In genomic region chr2:116019959-116020358, GRCm38 (mm10) we compare ENCODE assay signal across 11 mouse cellular contexts. TPM values are rescaled to one million over a fixed set of nuclear protein-coding genes. Genes with fewer than 3 reads are reported as not detected.
DNase-seq lines count a peak whose midpoint lies in the region; ATAC-seq and TF ChIP-seq lines count a peak whose summit lies in the region.
"Had no signal": no experiment of that assay in that cellular context is flagged by ENCODE, and none has a peak within 500 bp of the region (broad histone marks: within the 10 kb centered on the region; RNA-seq: fewer than 3 reads in every experiment).

No protein-coding gene starts in this region.

- H3K4me2 ChIP-seq in forebrain, postnatal 0 days (ENCODE audit: low read depth), result peak overlapping the region; percentile 31
- H3K4me2 ChIP-seq in midbrain, embryonic 12.5 days (replicated peaks), result peak overlapping the region; percentile 39

- H3K36me3 ChIP-seq in ES-Bruce4 (ENCODE audit: control insufficient read depth, insufficient read depth, low read length, poor library complexity, severe bottlenecking), result no peaks in the 10 kb centered on the region
- H3K36me3 ChIP-seq in forebrain, postnatal 0 days (ENCODE audit: insufficient read depth), result peaks cover 5% of the 10 kb centered on the region; the same call in 1 of the 2 replicates
- H3K36me3 ChIP-seq in midbrain, embryonic 12.5 days, result peaks cover 6% of the 10 kb centered on the region; the same call in 1 of the 2 replicates

- peak; percentile 70 for DNase-seq in embryo, embryonic 10 days (ENCODE audit: low spot score)
- peak; percentile 71 for DNase-seq in forebrain, postnatal 0 days
- no peak for DNase-seq in frontal cortex, postnatal 25 days (ENCODE audit: low spot score in 2 of 2)
- no peak for DNase-seq in adrenal gland, postnatal 25 days
- no peak for DNase-seq in cerebellum, adult 11 months
- no peak for DNase-seq in ovary, postnatal 10 days (ENCODE audit: low spot score)
- DNase-seq: heart, postnatal 14 days; lung, postnatal 36 days; right cerebral cortex, adult 18-20 months had no signal

- peak; percentile 53 for ATAC-seq in forebrain, postnatal 0 days
- peak; percentile 77 for ATAC-seq in midbrain, embryonic 12.5 days (ENCODE audit: low FRiP score, low read depth)

- no peak for TF ChIP-seq EP300 in ES-Bruce4 (IDR thresholded peaks at IDR 0.05; ENCODE audit: insufficient read depth, low read depth, low read length)

- no peak overlapping the region for H3K4me3 ChIP-seq in ES-Bruce4 (ENCODE audit: low read depth, low read length)
- H3K4me3 ChIP-seq in forebrain, postnatal 0 days (ENCODE audit: low read depth, low read length), result no peak overlapping the region
- H3K4me3 ChIP-seq in midbrain, embryonic 12.5 days, result no peak overlapping the region

- peak overlapping the region; percentile 16; the same call in 1 of the 2 replicates for H3K9ac ChIP-seq in ES-Bruce4 (ENCODE audit: low read depth, poor library complexity, severe bottlenecking)
- H3K9ac ChIP-seq in forebrain, postnatal 0 days, result peak overlapping the region; percentile 37
- H3K9ac ChIP-seq in midbrain, embryonic 12.5 days (replicated peaks), result no peak overlapping the region; the same call in 1 of the 2 replicates

- no peaks in the 10 kb centered on the region for H3K27me3 ChIP-seq in ES-Bruce4 (ENCODE audit: control insufficient read depth, insufficient read depth, low read length, poor library complexity, severe bottlenecking)
- H3K27me3 ChIP-seq in forebrain, postnatal 0 days (ENCODE audit: insufficient read depth, low read length), result no peaks in the 10 kb centered on the region
- peaks cover 10% of the 10 kb centered on the region; the same call in 1 of the 2 replicates for H3K27me3 ChIP-seq in midbrain, embryonic 12.5 days

- H3K9me3 ChIP-seq in ES-Bruce4 (replicated peaks; ENCODE audit: control insufficient read depth, insufficient read depth, low read length, poor library complexity, severe bottlenecking), result no peaks in the 10 kb centered on the region
- no peaks in the 10 kb centered on the region for H3K9me3 ChIP-seq in forebrain, postnatal 0 days (ENCODE audit: low read length)
- no peaks in the 10 kb centered on the region for H3K9me3 ChIP-seq in midbrain, embryonic 12.5 days

- no peak for TF ChIP-seq POLR2A in ES-Bruce4 (IDR thresholded peaks at IDR 0.05; ENCODE audit: insufficient read depth, low read length)

- WGBS in forebrain, postnatal 0 days, result 12% methylated on average over 9 of the region's 9 CpGs
- WGBS in midbrain, embryonic 12.5 days, result 4% methylated on average over 9 of the region's 9 CpGs

- H3K27ac ChIP-seq in ES-Bruce4 (ENCODE audit: insufficient read depth, low read length), result no peak overlapping the region
- H3K27ac ChIP-seq in forebrain, postnatal 0 days (ENCODE audit: low read depth, low read length), result peak overlapping the region; percentile 82
- H3K27ac ChIP-seq in midbrain, embryonic 12.5 days (replicated peaks), result peak overlapping the region; percentile 91

- H3K4me1 ChIP-seq in ES-Bruce4 (ENCODE audit: control insufficient read depth, insufficient read depth, low read length), result peaks cover 2% of the 10 kb centered on the region
- H3K4me1 ChIP-seq in forebrain, postnatal 0 days (ENCODE audit: insufficient read depth), result peaks cover 26% of the 10 kb centered on the region
- peaks cover 44% of the 10 kb centered on the region for H3K4me1 ChIP-seq in midbrain, embryonic 12.5 days

- TF ChIP-seq CTCF in ES-Bruce4 (IDR thresholded peaks at IDR 0.05; ENCODE audit: low read depth, low read length), result no peak
- TF ChIP-seq CTCF in forebrain, postnatal 0 days (IDR thresholded peaks at IDR 0.05; ENCODE audit: low read depth), result no peak

RNA-seq across cellular contexts. Expression of gene Meis2, which starts 45.7 kb away (rescaled TPM):
- polyA plus RNA-seq in ES-Bruce4 (2011; ENCODE audit: insufficient read depth, insufficient read length, low read depth, missing spikeins), result 1.5 and 2.1 TPM in 2 replicates
- total RNA-seq in forebrain, postnatal 0 days (2014; rRNA removed), result 204 and 227 TPM in 2 replicates
- polyA plus RNA-seq in forebrain, postnatal 0 days (2015; fragmentation: Nextera tagmentation; extraction: Ambion mirVana), result 85.5 and 106 TPM in 2 replicates
- polyA plus RNA-seq in midbrain, embryonic 12.5 days (2016; fragmentation: Nextera tagmentation; extraction: Ambion mirVana), result 76.1 and 92.1 TPM in 2 replicates
- total RNA-seq in adrenal gland, postnatal 25 days (2021), result 258 and 277 TPM in 2 replicates

Comparison
In these comparisons a context has a peak if more than half of its experiments do, and no peak if none do; other contexts are left out.
1. DNase-seq: peak in embryo, embryonic 10 days (single experiment) and forebrain, postnatal 0 days (single experiment); none in frontal cortex, postnatal 25 days (0 of 2), adrenal gland, postnatal 25 days (single experiment), cerebellum, adult 11 months (single experiment) and ovary, postnatal 10 days (single experiment).
2. RNA of gene Meis2, which starts 45.7 kb away (polyA plus RNA-seq): 85.5 to 106 TPM in forebrain, postnatal 0 days and 76.1 to 92.1 TPM in midbrain, embryonic 12.5 days; 1.5 to 2.1 TPM in ES-Bruce4; every median in the first group is over 10 times any median in the second.